Mouse (Mus musculus) embryonic fibroblast, embryonic 13.5 days (primary cell): ENCODE results near the gene Kl.

Experiments used
- CTCF ChIP-seq: IDR thresholded peaks from 2 replicates; pipeline ENCODE4 v1.5.1; 2011; ENCODE audit warnings: mild to moderate bottlenecking, control low read depth, low read length, moderate library complexity, borderline replicate concordance; ENCODE audit not compliant: insufficient read depth
- POLR2A ChIP-seq: IDR thresholded peaks from 2 replicates; pipeline ENCODE4 v1.6.1; 2011; ENCODE audit warnings: low read depth, mild to moderate bottlenecking, control low read depth, low read length, moderate library complexity

DNA sequence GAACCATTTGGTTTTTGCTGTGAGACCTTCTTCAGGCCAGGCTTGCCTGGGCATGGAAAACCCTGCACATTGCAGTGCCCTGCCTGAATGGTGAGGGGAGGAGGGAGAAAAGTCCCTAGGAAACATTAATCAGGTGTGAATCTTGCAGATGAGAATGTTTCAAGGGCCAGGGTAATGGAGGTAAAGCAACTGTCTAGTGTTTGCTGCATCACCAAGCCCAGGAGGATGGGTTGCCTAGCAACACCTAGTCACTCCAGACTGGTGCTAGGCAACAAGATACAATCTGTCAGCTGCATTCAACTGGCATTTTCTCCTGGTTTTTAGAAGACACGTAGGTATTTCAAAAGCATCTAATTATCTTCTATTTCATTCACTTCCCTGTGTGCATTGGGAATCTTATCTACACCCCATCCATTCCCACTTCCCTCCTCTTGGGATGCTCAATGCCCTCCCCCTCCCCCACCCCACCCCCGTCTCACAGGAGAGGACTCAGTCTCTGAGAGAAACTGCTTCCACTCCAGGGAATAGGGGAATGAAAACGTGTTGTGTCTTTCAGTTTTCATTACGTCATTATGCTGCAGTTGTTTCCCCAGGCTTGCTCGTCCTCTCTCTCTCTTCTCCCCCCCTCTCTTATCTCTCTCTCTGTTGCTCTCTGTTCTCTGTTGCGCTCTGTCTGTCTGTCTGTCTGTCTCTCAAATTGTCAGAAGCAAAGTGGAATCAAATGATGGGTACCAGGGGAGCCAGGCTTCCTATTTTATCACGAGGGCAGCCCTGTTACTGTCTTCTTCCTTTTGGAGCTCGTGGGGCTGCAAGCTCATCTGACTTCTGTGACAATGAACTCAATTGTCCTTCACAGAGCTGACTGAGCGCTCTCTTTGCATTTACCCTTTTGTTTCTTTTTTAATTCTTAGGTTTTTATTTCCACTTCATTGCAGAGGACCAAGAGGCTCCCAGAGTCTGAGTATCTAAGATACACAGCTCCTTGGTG lies 46.1 kb upstream of the Kl start:
- no peak for TF ChIP-seq POLR2A
- no peak for TF ChIP-seq CTCF
